Mouse (Mus musculus) T-helper 17 cell (primary cell): ENCODE measurements around the gene Zfp831.

Source experiments
- in situ Hi-C, 2 experiments: fragments of 300-600 bp; cut with MboI, MseI; formaldehyde crosslinking; loops; 1 replicate in 1 of 2; 2 replicates in 1 of 2; pipeline ENCODE4 v1.15.1; 2025; ENCODE audit warnings: high pct_unique_total_duplicates in 2 of 2

Zfp831 gene

DNA sequence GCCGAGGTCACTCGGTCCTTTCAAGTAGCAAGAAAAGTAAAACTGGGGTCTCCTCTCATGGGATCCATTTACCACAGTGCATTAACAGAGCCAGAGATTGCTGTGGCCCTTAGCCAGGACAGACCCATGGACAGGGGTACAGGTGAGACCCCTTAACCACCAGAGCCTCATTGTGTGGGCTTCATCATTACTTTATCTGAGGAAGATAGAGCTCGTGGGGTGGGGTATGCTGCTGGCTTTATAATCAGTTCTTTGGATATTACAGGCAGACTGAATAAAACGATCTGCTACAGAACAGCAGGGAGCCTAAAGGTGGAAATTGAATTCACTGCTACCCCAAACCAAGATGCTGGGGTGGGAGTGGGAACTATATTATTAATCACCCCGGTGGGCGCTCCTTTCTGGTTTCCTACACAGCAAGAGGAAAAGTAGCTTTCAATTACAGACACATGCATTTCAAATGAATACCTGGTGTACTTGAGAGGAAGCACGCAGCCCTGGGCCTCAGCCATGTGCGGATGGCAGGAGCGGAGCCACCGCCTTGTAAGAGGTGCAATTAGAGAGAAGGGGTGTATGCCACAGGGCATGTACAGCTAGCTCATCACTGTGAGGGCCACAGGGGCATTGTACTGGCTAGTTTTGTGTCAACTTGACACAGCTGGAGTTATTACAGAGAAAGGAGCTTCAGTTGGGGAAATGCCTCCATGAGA lies 83.9 kb downstream of the Zfp831 start:
- in situ Hi-C loops = no loop called here

DNA sequence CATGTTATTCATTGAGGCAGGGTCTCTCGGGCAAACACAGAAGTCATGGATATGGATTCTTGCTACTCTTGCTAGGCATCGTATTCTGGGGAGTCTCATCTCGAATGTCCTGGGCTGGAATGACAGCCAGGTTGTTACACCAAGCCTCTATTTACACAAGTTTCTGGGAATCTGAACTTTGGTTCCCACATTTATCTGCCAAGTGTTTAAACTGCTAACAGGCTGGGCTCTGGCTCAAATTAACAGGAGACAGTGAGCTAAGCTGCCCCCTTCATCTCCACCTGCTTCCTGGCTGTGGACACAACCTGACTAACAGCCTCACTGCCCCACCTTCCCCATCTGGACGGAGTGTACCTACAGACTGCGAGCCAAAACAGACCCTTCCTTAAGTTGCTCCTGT lies 88.6 kb downstream of the Zfp831 start:
- in situ Hi-C loops = no loop called here

DNA sequence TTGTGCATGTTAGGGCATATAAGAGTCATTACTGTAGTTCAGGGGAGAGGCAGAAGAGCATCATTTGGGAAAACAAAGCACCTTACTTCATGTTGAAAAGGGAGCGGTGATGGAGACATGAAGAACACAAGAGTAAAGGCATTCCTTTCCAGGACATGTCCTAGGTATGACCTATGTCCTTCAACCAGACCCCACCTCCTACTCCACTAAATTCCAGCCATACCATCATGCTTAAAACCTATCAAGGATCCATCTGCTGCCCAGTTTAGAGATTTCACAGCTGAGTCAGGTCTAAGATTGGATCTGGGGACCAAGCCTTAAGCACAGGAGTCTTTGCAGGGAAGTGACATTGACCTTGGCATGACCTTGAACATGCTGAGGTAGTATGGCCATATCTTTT lies 91.9 kb downstream of the Zfp831 start:
- in situ Hi-C loops = no loop called here

DNA sequence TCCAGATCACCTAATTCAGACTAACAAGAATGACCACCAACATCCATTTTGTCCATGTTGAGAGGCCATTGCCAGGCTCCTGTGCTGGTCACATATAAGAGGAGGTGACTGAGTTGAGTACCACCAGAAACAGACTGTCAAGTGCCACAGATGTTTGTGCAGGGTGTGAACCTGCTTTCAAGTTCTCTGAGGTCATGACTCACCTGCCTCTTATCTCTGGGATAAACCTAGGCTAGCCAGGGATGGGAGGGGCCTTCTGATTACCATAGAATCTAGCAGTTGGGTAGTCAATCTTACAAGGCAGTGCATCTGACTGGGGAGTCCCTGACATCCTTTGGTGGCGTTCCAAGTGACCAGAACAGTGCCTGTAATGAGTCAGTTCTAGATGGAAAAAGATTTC lies 103.8 kb downstream of the Zfp831 start:
- in situ Hi-C loops = no loop called here

GRCm38 (mm10) chr2:174748381-174748780 lies 105.0 kb downstream of the Zfp831 start:
- in situ Hi-C loops = no loop called here

DNA sequence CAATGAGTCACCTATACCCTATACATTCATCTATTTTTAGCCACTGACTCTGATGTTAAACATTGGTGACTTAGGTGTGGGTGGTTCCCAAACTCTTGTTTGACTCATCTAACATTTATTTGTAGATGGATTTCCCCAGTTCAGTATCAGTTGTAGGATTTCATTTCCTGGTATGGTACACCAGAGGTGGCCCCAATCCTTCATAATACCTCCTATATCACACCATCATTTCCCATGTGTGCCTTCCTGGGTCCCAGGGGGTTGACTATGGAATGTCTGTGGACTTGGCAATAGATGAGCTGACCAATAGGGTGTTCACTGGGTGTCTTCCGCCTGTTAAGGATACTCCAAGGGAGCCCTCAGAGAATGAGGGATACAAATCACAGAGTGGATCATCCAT lies 109.9 kb downstream of the Zfp831 start:
- in situ Hi-C loops = no loop called here

GRCm38 (mm10) chr2:174754231-174754630 lies 110.9 kb downstream of the Zfp831 start:
- in situ Hi-C loops = no loop called here

- in situ Hi-C loops = no loop called here
These were observed 115.9 kb downstream of the Zfp831 start for GRCm38 (mm10) chr2:174759189-174759588.
